Mouse (Mus musculus): Measurements from ENCODE around the gene Tcf7.

Tcf7 gene

GRCm38 (mm10) chr11:52282774-52283595 is at the start of gene Tcf7:
Gene Tcf7 (minus strand): TSS chr11:52283014.
- peak; percentile 62 for DNase-seq (ENCODE audit: low read depth, low spot score)

GRCm38 (mm10) chr11:52327313-52327712 is 44.5 kb upstream of the Tcf7 start:
- no peak for DNase-seq (ENCODE audit: low read depth, low spot score)

- no peak for DNase-seq (ENCODE audit: low read depth, low spot score)
Observed at GRCm38 (mm10) chr11:52324442-52325367, 41.9 kb upstream of the Tcf7 start.

- DNase-seq (ENCODE audit: low read depth, low spot score), result no peak
Observed at GRCm38 (mm10) chr11:52321540-52321939, 38.7 kb upstream of the Tcf7 start.

- DNase-seq (ENCODE audit: low read depth, low spot score), result no peak
Observed at GRCm38 (mm10) chr11:52320529-52320928, 37.7 kb upstream of the Tcf7 start.

- no peak for DNase-seq (ENCODE audit: low read depth, low spot score)
Observed at GRCm38 (mm10) chr11:52319664-52320063, 36.9 kb upstream of the Tcf7 start.

- DNase-seq (ENCODE audit: low read depth, low spot score), result no peak
Observed at GRCm38 (mm10) chr11:52318445-52318844, 35.6 kb upstream of the Tcf7 start.

GRCm38 (mm10) chr11:52314102-52314793 is 31.4 kb upstream of the Tcf7 start:
- no peak for DNase-seq (ENCODE audit: low read depth, low spot score)

- no peak for DNase-seq (ENCODE audit: low read depth, low spot score)
Observed at GRCm38 (mm10) chr11:52310709-52311108, 27.9 kb upstream of the Tcf7 start.

GRCm38 (mm10) chr11:52309487-52309886 is 26.7 kb upstream of the Tcf7 start:
- no peak for DNase-seq (ENCODE audit: low read depth, low spot score)

- no peak for DNase-seq (ENCODE audit: low read depth, low spot score)
Observed at GRCm38 (mm10) chr11:52306431-52306830, 23.6 kb upstream of the Tcf7 start.

GRCm38 (mm10) chr11:52305266-52305665 is 22.5 kb upstream of the Tcf7 start:
- no peak for DNase-seq (ENCODE audit: low read depth, low spot score)

GRCm38 (mm10) chr11:52302668-52303067 is 19.9 kb upstream of the Tcf7 start:
- no peak for DNase-seq (ENCODE audit: low read depth, low spot score)

- no peak for DNase-seq (ENCODE audit: low read depth, low spot score)
Observed at GRCm38 (mm10) chr11:52299687-52300086, 16.9 kb upstream of the Tcf7 start.

GRCm38 (mm10) chr11:52298955-52299354 is 16.1 kb upstream of the Tcf7 start:
- DNase-seq (ENCODE audit: low read depth, low spot score), result no peak

GRCm38 (mm10) chr11:52297352-52297751 is 14.5 kb upstream of the Tcf7 start:
- peak; percentile 53 for DNase-seq (ENCODE audit: low read depth, low spot score)

GRCm38 (mm10) chr11:52294103-52294502 is 11.3 kb upstream of the Tcf7 start:
- DNase-seq (ENCODE audit: low read depth, low spot score), result no peak

- no peak for DNase-seq (ENCODE audit: low read depth, low spot score)
Observed at GRCm38 (mm10) chr11:52292894-52293293, 10.1 kb upstream of the Tcf7 start.

- no peak for DNase-seq (ENCODE audit: low read depth, low spot score)
Observed at GRCm38 (mm10) chr11:52292346-52292745, 9.5 kb upstream of the Tcf7 start.

- no peak for DNase-seq (ENCODE audit: low read depth, low spot score)
Observed at GRCm38 (mm10) chr11:52286958-52287305, 4.1 kb upstream of the Tcf7 start.

GRCm38 (mm10) chr11:52286301-52286957 is 3.6 kb upstream of the Tcf7 start:
- DNase-seq (ENCODE audit: low read depth, low spot score), result no peak
